Comparison of ENCODE assay signal across 7 mouse cellular contexts in the genomic region with DNA sequence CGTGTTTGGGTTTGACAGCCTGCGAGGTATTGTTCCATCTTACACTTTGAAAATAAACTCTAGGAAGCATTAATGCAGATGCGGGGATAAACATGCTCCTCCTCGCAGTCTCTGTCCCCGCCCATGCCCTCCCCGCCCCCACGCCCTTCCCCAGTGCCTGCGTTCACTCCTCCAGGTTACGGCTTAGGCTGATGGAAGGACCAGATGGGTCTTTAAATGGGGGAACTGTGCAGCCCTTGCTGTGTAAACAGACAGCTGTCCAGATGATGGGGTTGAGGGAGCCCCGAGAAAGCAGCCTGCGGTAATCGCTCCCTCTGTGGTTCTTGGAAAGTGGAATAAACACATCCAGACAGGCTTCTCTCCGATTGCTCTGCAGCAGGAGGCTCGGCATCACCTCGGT.
DNase-seq lines count a peak whose midpoint lies in the region; ATAC-seq and TF ChIP-seq lines count a peak whose summit lies in the region.

No protein-coding gene starts in this region.

- peaks cover 18% of the 10 kb centered on the region for H3K4me1 ChIP-seq in testis, adult 2 months (ENCODE audit: control insufficient read depth, insufficient read depth, low read length)
- H3K4me1 ChIP-seq in hindbrain, embryonic 11.5 days (replicated peaks; ENCODE audit: control insufficient read depth, insufficient read depth, low read length) = peaks cover 14% of the 10 kb centered on the region

- peak overlapping the region; percentile 34; the same call in 1 of the 2 replicates for H3K9ac ChIP-seq in hindbrain, embryonic 11.5 days (ENCODE audit: low read depth, low read length)

- no peaks in the 10 kb centered on the region for H3K27me3 ChIP-seq in testis, adult 2 months (ENCODE audit: control insufficient read depth, insufficient read depth, low read length)
- no peaks in the 10 kb centered on the region for H3K27me3 ChIP-seq in hindbrain, embryonic 11.5 days (ENCODE audit: control insufficient read depth, insufficient read depth, low read length)

- no peak for TF ChIP-seq POLR2A in testis, adult 2 months (IDR thresholded peaks at IDR 0.05; ENCODE audit: control insufficient read depth, low read depth, low read length)

- peak overlapping the region; percentile 4 for H3K4me2 ChIP-seq in hindbrain, embryonic 11.5 days (replicated peaks; ENCODE audit: low read depth, low read length)

- DNase-seq in testis, postnatal 14 days (ENCODE audit: low spot score) = no peak
- DNase-seq in hindbrain, embryonic 11.5 days (ENCODE audit: low spot score) = peak; percentile 65
- DNase-seq in mesoderm, embryonic 11.5 days (ENCODE audit: low read depth, low spot score) = peak; percentile 80
- no peak for DNase-seq in right cerebral cortex, postnatal 4 days
- no peak for DNase-seq in lung, postnatal 25 days (ENCODE audit: low spot score)

- H3K36me3 ChIP-seq in testis, adult 2 months (ENCODE audit: control insufficient read depth, insufficient read depth, low read length) = no peaks in the 10 kb centered on the region
- no peaks in the 10 kb centered on the region for H3K36me3 ChIP-seq in hindbrain, embryonic 11.5 days (ENCODE audit: control insufficient read depth, insufficient read depth, low read length)

- no peak for TF ChIP-seq CTCF in testis, adult 2 months (IDR thresholded peaks at IDR 0.05; ENCODE audit: control insufficient read depth, insufficient read depth, insufficient replicate concordance, low read depth, low read length)

- 11% methylated on average over 15 of the region's 15 CpGs for WGBS in hindbrain, embryonic 11.5 days

- peak overlapping the region; percentile 88 for H3K4me3 ChIP-seq in testis, adult 2 months (ENCODE audit: control insufficient read depth, low read depth, low read length)
- H3K4me3 ChIP-seq in hindbrain, embryonic 11.5 days (ENCODE audit: low read depth, low read length) = peak overlapping the region; percentile 14; the same call in 1 of the 2 replicates

- no peaks in the 10 kb centered on the region for H3K9me3 ChIP-seq in hindbrain, embryonic 11.5 days (ENCODE audit: control insufficient read depth, low read length)

- H3K27ac ChIP-seq in testis, adult 2 months (ENCODE audit: control insufficient read depth, insufficient read depth, low read depth, low read length) = no peak overlapping the region
- peak overlapping the region; percentile 65 for H3K27ac ChIP-seq in hindbrain, embryonic 11.5 days (ENCODE audit: low read depth, low read length)

- ATAC-seq in hindbrain, embryonic 11.5 days (ENCODE audit: low FRiP score) = no peak; the same call in 1 of the 2 replicates
- ATAC-seq in frontal cortex, adult (ENCODE audit: low TSS enrichment) = no peak

Comparison
In these comparisons a context has a peak if more than half of its experiments do, and no peak if none do; other contexts are left out.
1. DNase-seq: peak in hindbrain, embryonic 11.5 days (single experiment) and mesoderm, embryonic 11.5 days (single experiment); none in testis, postnatal 14 days (single experiment), right cerebral cortex, postnatal 4 days (single experiment) and lung, postnatal 25 days (single experiment).